Mouse (Mus musculus) cortical plate, adult 2 months (tissue): ENCODE data around the gene Gm20441.

Experiments
- CTCF ChIP-seq: fragments of 200-500 bp; IDR thresholded peaks from 2 replicates; pipeline ENCODE4 v1.5.1; 2011; ENCODE audit warnings: mild to moderate bottlenecking, control low read depth, low read length; ENCODE audit not compliant: insufficient read depth; ENCODE audit errors: extremely low read depth
- POLR2A ChIP-seq: fragments of 200-500 bp; IDR thresholded peaks from 2 replicates; pipeline ENCODE4 v1.6.1; 2011; ENCODE audit warnings: mild to moderate bottlenecking, low read length, control low read depth; ENCODE audit not compliant: insufficient read depth; ENCODE audit errors: extremely low read depth

DNA sequence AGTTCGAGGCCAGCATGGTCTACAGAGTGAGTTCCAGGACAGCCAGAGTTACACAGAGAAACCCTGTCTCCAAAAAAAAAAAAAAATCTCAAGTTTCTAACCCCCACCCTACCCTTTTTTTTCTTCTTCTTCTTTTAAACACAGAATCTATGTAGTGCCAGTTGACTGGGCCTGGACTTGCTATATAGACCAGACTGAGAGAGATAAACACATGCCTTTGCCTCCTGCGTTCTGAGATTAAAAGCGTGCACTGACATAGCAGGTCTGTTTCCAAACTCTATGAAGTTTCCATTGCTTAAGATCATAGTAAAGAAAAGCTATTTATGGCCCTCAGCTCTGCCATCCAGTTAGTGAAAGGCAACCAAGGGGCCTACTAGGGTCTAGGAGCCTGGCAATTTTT is 18.3 kb downstream of the Gm20441 start:
- TF ChIP-seq CTCF, result no peak
- TF ChIP-seq POLR2A, result no peak
